Mouse (Mus musculus) G1E (cell line): ENCODE measurements around the gene Dmwd.

Source experiments
- CTCF ChIP-seq: IDR thresholded peaks from 2 replicates; pipeline ENCODE4 v1.5.1; 2012; ENCODE audit warnings: low read depth, low read length, inconsistent platforms, mixed read lengths
- GATA1 ChIP-seq: IDR thresholded peaks from 2 replicates; pipeline ENCODE4 v1.6.1; 2012; ENCODE audit warnings: borderline replicate concordance, low read length, inconsistent platforms, mixed read lengths
- GATA2 ChIP-seq: IDR thresholded peaks from 2 replicates; pipeline ENCODE4 v1.6.1; 2012; ENCODE audit warnings: low read depth, low read length, inconsistent platforms, borderline replicate concordance
- POLR2AphosphoS5 ChIP-seq: IDR thresholded peaks from 2 replicates; pipeline ENCODE4 v1.6.1; 2012; ENCODE audit warnings: low read depth, low read length, inconsistent platforms; ENCODE audit not compliant: insufficient replicate concordance
- TAL1 ChIP-seq: conservative IDR thresholded peaks from 2 replicates; pipeline ENCODE4 v1.6.1; 2012; ENCODE audit warnings: low read depth, low read length, inconsistent platforms, mixed read lengths

GRCm38 (mm10) chr7:19129396-19129795 lies 53.4 kb downstream of the Dmwd start:
- TF ChIP-seq CTCF (no peak), GATA1 (no peak), POLR2AphosphoS5 (no peak), TAL1 (no peak), GATA2 (no peak)
